8 mouse cellular contexts compared by ENCODE assay signal in genomic region chr4:119539031-119539824, GRCm38 (mm10). TPM values are rescaled to one million over a fixed set of nuclear protein-coding genes. Genes with fewer than 3 reads are reported as not detected.
DNase-seq lines count a peak whose midpoint lies in the region; ATAC-seq lines count a peak whose summit lies in the region.

Frg2f1 (minus strand) TSS chr4:119539529.

- H3K4me2 ChIP-seq in hindbrain, embryonic 15.5 days, result peak within 1 kb of the TSS; percentile 83

- H3K9me3 ChIP-seq in hindbrain, embryonic 15.5 days, result no peaks in the 10 kb centered on the region

- H3K27me3 ChIP-seq in hindbrain, embryonic 15.5 days, result no peaks in the 10 kb centered on the region

- H3K27ac ChIP-seq in hindbrain, embryonic 15.5 days (replicated peaks), result peak within 1 kb of the TSS; percentile 98

- H3K4me3 ChIP-seq in hindbrain, embryonic 15.5 days, result peak within 1 kb of the TSS; percentile 98

- H3K9ac ChIP-seq in hindbrain, embryonic 15.5 days, result peak within 1 kb of the TSS; percentile 93

- H3K36me3 ChIP-seq in hindbrain, embryonic 15.5 days, result no peaks in the 10 kb centered on the region

- peak; percentile 94 for ATAC-seq in hindbrain, embryonic 15.5 days (ENCODE audit: low FRiP score, low read depth)

- under 1% methylated on average over 62 of the region's 85 CpGs for WGBS in hindbrain, embryonic 15.5 days

- peak; percentile 89 for DNase-seq in T-cell, adult 2 months (ENCODE audit: low spot score)
- peak; percentile 93 to 95 for DNase-seq in cerebellum, postnatal 36 days
- DNase-seq in frontal cortex, postnatal 36 days (ENCODE audit: low spot score in 2 of 2), result peak; percentile 93 to 94
- peak; percentile 85 for DNase-seq in left cerebral cortex, adult 11 months (ENCODE audit: low spot score)
- DNase-seq in lung, postnatal 4 days, result peak; percentile 96 to 97
- peak; percentile 92 for DNase-seq in retina, postnatal 7 days (ENCODE audit: low read depth, low spot score)
- DNase-seq in urinary bladder, adult 2 months (ENCODE audit: low spot score), result peak; percentile 97

- peaks cover 28% of the 10 kb centered on the region for H3K4me1 ChIP-seq in hindbrain, embryonic 15.5 days (replicated peaks)

RNA-seq across cellular contexts. Expression of gene Frg2f1, which starts in this region (rescaled TPM):
- 10.2 and 11.1 TPM in 2 replicates for polyA plus RNA-seq in hindbrain, embryonic 15.5 days (2015; fragmentation: Nextera tagmentation; extraction: Ambion mirVana)
- polyA plus RNA-seq in urinary bladder, adult 2 months (2012; rRNA removed), result 5.1 and 5.8 TPM in 2 replicates

Comparison
In these comparisons a context has a peak if more than half of its experiments do, and no peak if none do; other contexts are left out.
1. Peak in every context shown above with its lines: DNase-seq, ATAC-seq, H3K4me3 ChIP-seq and H3K27ac ChIP-seq.